ENCODE assay signal across 16 mouse cellular contexts in the genomic region with DNA sequence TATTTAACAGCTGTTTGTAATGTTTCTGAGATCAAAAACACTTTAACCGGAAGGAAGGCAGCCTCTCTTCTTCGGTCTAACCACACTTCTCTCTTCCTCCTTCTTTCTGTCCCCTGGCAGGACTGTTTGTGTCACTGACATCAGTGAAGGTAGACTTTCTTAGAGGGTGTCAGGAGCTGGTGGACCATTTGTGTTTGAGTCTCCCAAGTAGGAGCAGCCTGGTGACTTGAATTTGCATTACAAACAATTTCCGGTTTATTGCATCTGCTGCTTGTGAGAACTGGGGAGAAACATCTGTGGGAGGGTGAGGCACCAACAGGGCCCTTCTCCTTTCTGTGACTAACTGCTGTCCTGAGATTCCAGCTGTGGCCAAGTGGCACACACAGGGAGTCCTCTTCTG. TPM values are rescaled to one million over a fixed set of nuclear protein-coding genes. Genes with fewer than 3 reads are reported as not detected.
DNase-seq lines count a peak whose midpoint lies in the region; ATAC-seq lines count a peak whose summit lies in the region.
"Had no signal": no experiment of that assay in that cellular context is flagged by ENCODE, and none has a peak within 500 bp of the region (broad histone marks: within the 10 kb centered on the region; RNA-seq: fewer than 3 reads in every experiment).

No protein-coding gene starts in this region.

- H3K4me2 ChIP-seq in heart, embryonic 16.5 days (ENCODE audit: low read depth, low read length), result no peak overlapping the region
- peak overlapping the region; percentile 28 for H3K4me2 ChIP-seq in midbrain, embryonic 13.5 days (replicated peaks)
- H3K4me2 ChIP-seq: neural tube, embryonic 13.5 days had no signal

- H3K27ac ChIP-seq in heart, embryonic 16.5 days (ENCODE audit: low read length), result no peak overlapping the region
- H3K27ac ChIP-seq in midbrain, embryonic 13.5 days, result no peak overlapping the region
- H3K27ac ChIP-seq: hindbrain, postnatal 0 days; macrophage; neural tube, embryonic 13.5 days had no signal

- H3K27me3 ChIP-seq in heart, embryonic 16.5 days (ENCODE audit: control insufficient read depth, insufficient read depth, low read length), result peaks cover 9% of the 10 kb centered on the region
- no peaks in the 10 kb centered on the region for H3K27me3 ChIP-seq in midbrain, embryonic 13.5 days

- H3K4me1 ChIP-seq in heart, embryonic 16.5 days (ENCODE audit: control insufficient read depth, insufficient read depth, low read length), result no peaks in the 10 kb centered on the region
- peaks cover 49% of the 10 kb centered on the region for H3K4me1 ChIP-seq in midbrain, embryonic 13.5 days (replicated peaks)
- H3K4me1 ChIP-seq: neural tube, embryonic 13.5 days had no signal

- 0 out of 2 replicates have a peak, but pooled peaks have one; percentile 41 for ATAC-seq in heart, embryonic 16.5 days (replicated peaks; ENCODE audit: extremely low read depth, insufficient read depth, low FRiP score)
- ATAC-seq in midbrain, embryonic 13.5 days, result no peak
- no peak for ATAC-seq in erythroid progenitor cell, adult 5-6 weeks (replicated peaks; ENCODE audit: low FRiP score, poor library complexity, severe bottlenecking)
- ATAC-seq: hindbrain, postnatal 0 days had no signal

- DNase-seq in heart, postnatal 14 days, result no peak
- DNase-seq in adipocyte (ENCODE audit: low spot score), result peak; percentile 12
- peak; percentile 28 to 33 for DNase-seq in thymus, postnatal 10 days (ENCODE audit: low spot score in 2 of 2)
- DNase-seq in lung, postnatal 36 days, result no peak
- no peak for DNase-seq in retina, embryonic 14.5 days (ENCODE audit: low spot score)
- DNase-seq: cerebellum, adult 9-11 months; gastrocnemius, postnatal 25 days; kidney, adult 9 months; left cerebral cortex, postnatal 4 days; right cerebral cortex, adult 18-20 months had no signal

- H3K9me3 ChIP-seq in heart, embryonic 16.5 days (replicated peaks; ENCODE audit: control insufficient read depth, low read length), result no peaks in the 10 kb centered on the region
- H3K9me3 ChIP-seq in midbrain, embryonic 13.5 days, result no peaks in the 10 kb centered on the region
- H3K9me3 ChIP-seq: neural tube, embryonic 13.5 days had no signal

- no peaks in the 10 kb centered on the region for H3K36me3 ChIP-seq in heart, embryonic 16.5 days (ENCODE audit: control insufficient read depth, insufficient read depth)
- H3K36me3 ChIP-seq in midbrain, embryonic 13.5 days, result peaks cover 31% of the 10 kb centered on the region
- H3K36me3 ChIP-seq: neural tube, embryonic 13.5 days had no signal

- intact Hi-C loops in heart, postnatal 14 days (cut with DNase I), result loop anchor here (10.0 kb wide), 1 partner anchor 383 kb away; the partner anchor contains the start of gene Rpl34

- 60% methylated on average over 3 of the region's 3 CpGs for WGBS in heart, embryonic 16.5 days
- WGBS in midbrain, embryonic 13.5 days, result 76% methylated on average over 3 of the region's 3 CpGs

- no peak overlapping the region for H3K9ac ChIP-seq in heart, embryonic 16.5 days (ENCODE audit: low read length)
- no peak overlapping the region for H3K9ac ChIP-seq in midbrain, embryonic 13.5 days (replicated peaks)
- H3K9ac ChIP-seq: neural tube, embryonic 13.5 days had no signal

- no peak overlapping the region for H3K4me3 ChIP-seq in heart, embryonic 16.5 days (ENCODE audit: low read length)
- no peak overlapping the region for H3K4me3 ChIP-seq in midbrain, embryonic 13.5 days (replicated peaks)
- H3K4me3 ChIP-seq: neural tube, embryonic 13.5 days had no signal

RNA-seq across cellular contexts. Expression of gene Lef1, which starts 7.6 kb away (rescaled TPM):
- 14.8 and 38.4 TPM in 2 replicates for polyA plus RNA-seq in heart, embryonic 16.5 days (2015; fragmentation: Nextera tagmentation; extraction: Ambion mirVana)
- 1 to 10 TPM in 1 of 2 experiments, under 1 TPM in 1; 0.72 to 4.4 TPM for total RNA-seq in heart, postnatal 14 days (2021)
- 80.3 and 86.0 TPM in 2 replicates for polyA plus RNA-seq in midbrain, embryonic 13.5 days (2015; fragmentation: Nextera tagmentation; extraction: Ambion mirVana)
- total RNA-seq in erythroid progenitor cell, adult 5-6 weeks (2015; ENCODE audit: low replicate concordance), result 9.2 and 15.5 TPM in 2 replicates
- total RNA-seq in erythroid progenitor cell, adult 5-6 weeks (2017; ENCODE audit: low replicate concordance), result 4.6 and 14.1 TPM in 2 replicates

Comparison
In these comparisons a context has a peak if more than half of its experiments do, and no peak if none do; other contexts are left out.
1. DNase-seq: peak in adipocyte (single experiment) and thymus, postnatal 10 days (2 of 2); none in heart, postnatal 14 days (0 of 2), lung, postnatal 36 days (single experiment) and retina, embryonic 14.5 days (single experiment).